In genomic region chr13:91326834-91327233, GRCm38 (mm10) we compare ENCODE assay signal across 32 mouse cellular contexts.
"Had no signal": no experiment of that assay in that cellular context is flagged by ENCODE, and none has a peak within 500 bp of the region (broad histone marks: within the 10 kb centered on the region; RNA-seq: fewer than 3 reads in every experiment).

No protein-coding gene starts in this region.

- H3K36me3 ChIP-seq: limb, embryonic 10.5 days; limb, embryonic 12.5 days; limb, embryonic 13.5 days; limb, embryonic 15.5 days; liver, embryonic 12.5 days; liver, embryonic 13.5 days; liver, embryonic 15.5 days; lung, embryonic 15.5 days; midbrain, embryonic 10.5 days; midbrain, embryonic 12.5 days; midbrain, embryonic 13.5 days; midbrain, embryonic 15.5 days had no signal

- DNase-seq: left cerebral cortex, postnatal 4 days; liver; liver, embryonic 13.5 days; liver, postnatal 0 days; lung, adult 18-20 months; lung, adult 2 months; lung, embryonic 14.5 days; lung, postnatal 10 days; lung, postnatal 14 days; lung, postnatal 36 days; lung, postnatal 4 days; midbrain, embryonic 14.5 days had no signal

- H3K9ac ChIP-seq: limb, embryonic 12.5 days; limb, embryonic 13.5 days; limb, embryonic 15.5 days; liver, embryonic 12.5 days; liver, embryonic 13.5 days; liver, embryonic 14.5 days; liver, embryonic 15.5 days; liver, postnatal 0 days; lung, embryonic 14.5 days; lung, embryonic 15.5 days; midbrain, embryonic 12.5 days; midbrain, embryonic 13.5 days; midbrain, embryonic 15.5 days had no signal

- H3K27me3 ChIP-seq: limb, embryonic 12.5 days; limb, embryonic 13.5 days; limb, embryonic 15.5 days; liver, embryonic 12.5 days; liver, embryonic 13.5 days; liver, embryonic 15.5 days; lung, embryonic 15.5 days; megakaryocyte, embryonic 14.5 days; midbrain, embryonic 12.5 days; midbrain, embryonic 13.5 days; midbrain, embryonic 15.5 days had no signal

- H3K4me1 ChIP-seq: limb, embryonic 10.5 days; limb, embryonic 12.5 days; limb, embryonic 13.5 days; limb, embryonic 15.5 days; liver, embryonic 12.5 days; liver, embryonic 13.5 days; liver, embryonic 15.5 days; lung, embryonic 15.5 days; megakaryocyte, embryonic 14.5 days; midbrain, embryonic 10.5 days; midbrain, embryonic 12.5 days; midbrain, embryonic 13.5 days; midbrain, embryonic 15.5 days had no signal

- H3K4me3 ChIP-seq: left cerebral cortex, adult 2 months; limb, embryonic 10.5 days; limb, embryonic 12.5 days; limb, embryonic 13.5 days; limb, embryonic 15.5 days; liver, embryonic 12.5 days; liver, embryonic 13.5 days; liver, embryonic 15.5 days; lung, embryonic 15.5 days; megakaryocyte, embryonic 14.5 days; midbrain, embryonic 10.5 days; midbrain, embryonic 12.5 days; midbrain, embryonic 13.5 days; midbrain, embryonic 15.5 days; myocyte had no signal

- H3K9me3 ChIP-seq: limb, embryonic 10.5 days; limb, embryonic 12.5 days; limb, embryonic 13.5 days; limb, embryonic 15.5 days; liver, embryonic 12.5 days; liver, embryonic 13.5 days; liver, embryonic 15.5 days; lung, embryonic 15.5 days; megakaryocyte, embryonic 14.5 days; midbrain, embryonic 10.5 days; midbrain, embryonic 12.5 days; midbrain, embryonic 13.5 days; midbrain, embryonic 15.5 days had no signal

- ATAC-seq: liver, embryonic 12.5 days; liver, postnatal 0 days; lung, postnatal 0 days; midbrain, embryonic 13.5 days; midbrain, embryonic 15.5 days; midbrain, embryonic 16.5 days had no signal

- H3K27ac ChIP-seq: left cerebral cortex, adult 2 months; limb, embryonic 10.5 days; limb, embryonic 12.5 days; limb, embryonic 13.5 days; limb, embryonic 15.5 days; liver, embryonic 12.5 days; liver, embryonic 13.5 days; liver, embryonic 14.5 days; liver, embryonic 15.5 days; lung, embryonic 15.5 days; macrophage; midbrain, embryonic 10.5 days; midbrain, embryonic 12.5 days; midbrain, embryonic 13.5 days; midbrain, embryonic 15.5 days had no signal

- H3K4me2 ChIP-seq: limb, embryonic 12.5 days; limb, embryonic 13.5 days; limb, embryonic 15.5 days; liver, embryonic 11.5 days; liver, embryonic 12.5 days; liver, embryonic 13.5 days; liver, embryonic 15.5 days; lung, embryonic 14.5 days; lung, embryonic 15.5 days; midbrain, embryonic 11.5 days; midbrain, embryonic 12.5 days; midbrain, embryonic 13.5 days; midbrain, embryonic 15.5 days had no signal
